Mouse (Mus musculus) liver, embryonic 16.5 days (tissue): ENCODE data around the gene Gstm5. TPM values are rescaled to one million over a fixed set of nuclear protein-coding genes. Genes with fewer than 3 reads are reported as not detected.

Experiments used
- ATAC-seq: fragments of 200-750 bp; cut with Nextera tagmentation; 2 replicates; pipeline ENCODE4 v1.8.0; 2017; ENCODE audit warnings: low read depth, mild to moderate bottlenecking, moderate number of reproducible peaks, moderate library complexity
- H3K27ac ChIP-seq: fragments of 300-500 bp; sonication (generic); 2 replicates; pipeline ENCODE4 v1.5.1; 2014; ENCODE audit warnings: mild to moderate bottlenecking, low read length
- H3K27me3 ChIP-seq: fragments of 300-500 bp; sonication (generic); 2 replicates; pipeline ENCODE4 v1.6.1; 2014; ENCODE audit warnings: low read depth, low read length, mixed read lengths; ENCODE audit not compliant: control insufficient read depth, insufficient read depth
- H3K36me3 ChIP-seq: fragments of 300-500 bp; sonication (generic); 2 replicates; pipeline ENCODE4 v1.6.1; 2014; ENCODE audit warnings: mild to moderate bottlenecking; ENCODE audit not compliant: control insufficient read depth, insufficient read depth
- H3K4me1 ChIP-seq: fragments of 300-500 bp; sonication (generic); 2 replicates; pipeline ENCODE4 v1.6.1; 2014; ENCODE audit warnings: low read depth, low read length, mixed read lengths; ENCODE audit not compliant: control insufficient read depth
- H3K4me2 ChIP-seq: fragments of 300-500 bp; sonication (generic); 2 replicates; pipeline ENCODE4 v1.6.1; 2014; ENCODE audit warnings: low read depth, low read length, mixed read lengths
- H3K4me3 ChIP-seq: fragments of 300-500 bp; sonication (generic); 2 replicates; pipeline ENCODE4 v1.5.1; 2014; ENCODE audit warnings: low read depth, mild to moderate bottlenecking, low read length
- H3K9ac ChIP-seq: fragments of 300-500 bp; sonication (generic); 2 replicates; pipeline ENCODE4 v1.6.1; 2014; ENCODE audit warnings: low read depth, low read length
- H3K9me3 ChIP-seq: fragments of 300-500 bp; sonication (generic); replicated peaks from 2 replicates; pipeline ENCODE4 v1.6.1; 2016; ENCODE audit warnings: low read length; ENCODE audit not compliant: control insufficient read depth
- WGBS: fragments of 180-500 bp; shearing (Covaris S2); extraction: QIAGEN DNeasy Blood & Tissue Kit; methylation state at CpG from one replicate; pipeline ENCODE4 v1.1.7; 2014; ENCODE audit not compliant: insufficient replicate concordance; 5-methylcytosine and 5-hydroxymethylcytosine counted together
- polyA plus RNA-seq: library from polyadenylated mRNA; unstranded; fragments of >200 nt; fragmentation: Nextera tagmentation; extraction: Ambion mirVana; gene quantifications from 2 replicates; pipeline ENCODE4 v1.2.1, GENCODE M21; 2015

Gstm5 gene
- polyA plus RNA-seq, 1 experiment from 2014 or later: 170 TPM

GRCm38 (mm10) chr3:107917783-107918408, 22.3 kb downstream of the Gstm5 start:
- ATAC-seq: no peak
- Histone ChIP-seq H3K36me3 (no peaks in the 10 kb centered on the region), H3K4me3 (no peak overlapping the region), H3K9me3 (no peaks in the 10 kb centered on the region), H3K27ac (no peak overlapping the region), H3K9ac (no peak overlapping the region), H3K4me1 (no peaks in the 10 kb centered on the region), H3K4me2 (no peak overlapping the region), H3K27me3 (no peaks in the 10 kb centered on the region; the same call in 1 of the 2 replicates)
- WGBS: 47% methylated on average over 7 of the region's 7 CpGs

GRCm38 (mm10) chr3:107920348-107920747, 24.7 kb downstream of the Gstm5 start:
- no peak overlapping the region for H3K4me2 ChIP-seq
- no peak overlapping the region for H3K4me3 ChIP-seq
- 74% methylated on average over 5 of the region's 5 CpGs for WGBS
- H3K27ac ChIP-seq: no peak overlapping the region
- H3K27me3 ChIP-seq: no peaks in the 10 kb centered on the region; the same call in 1 of the 2 replicates
- H3K9me3 ChIP-seq: no peaks in the 10 kb centered on the region
- H3K36me3 ChIP-seq: no peaks in the 10 kb centered on the region
- ATAC-seq: no peak
- H3K9ac ChIP-seq: no peak overlapping the region
- H3K4me1 ChIP-seq: no peaks in the 10 kb centered on the region

GRCm38 (mm10) chr3:107925335-107925734, 29.7 kb downstream of the Gstm5 start:
- H3K9ac ChIP-seq: no peak overlapping the region
- ATAC-seq: no peak
- H3K9me3 ChIP-seq: no peaks in the 10 kb centered on the region
- 64% methylated on average over 3 of the region's 3 CpGs for WGBS
- H3K27me3 ChIP-seq: no peaks in the 10 kb centered on the region
- no peak overlapping the region for H3K4me2 ChIP-seq
- H3K4me1 ChIP-seq: no peaks in the 10 kb centered on the region
- no peaks in the 10 kb centered on the region for H3K36me3 ChIP-seq
- H3K4me3 ChIP-seq: no peak overlapping the region
- no peak overlapping the region for H3K27ac ChIP-seq

GRCm38 (mm10) chr3:107927841-107928240, 32.2 kb downstream of the Gstm5 start:
- no peak overlapping the region for H3K9ac ChIP-seq
- no peaks in the 10 kb centered on the region for H3K27me3 ChIP-seq
- H3K27ac ChIP-seq: no peak overlapping the region
- no peak for ATAC-seq
- H3K36me3 ChIP-seq: no peaks in the 10 kb centered on the region
- 73% methylated on average over 3 of the region's 3 CpGs for WGBS
- H3K9me3 ChIP-seq: no peaks in the 10 kb centered on the region
- H3K4me1 ChIP-seq: no peaks in the 10 kb centered on the region; the same call in 1 of the 2 replicates
- no peak overlapping the region for H3K4me3 ChIP-seq
- no peak overlapping the region for H3K4me2 ChIP-seq

GRCm38 (mm10) chr3:107928691-107929090, 33.1 kb downstream of the Gstm5 start:
- Histone ChIP-seq H3K9ac (no peak overlapping the region), H3K27ac (no peak overlapping the region), H3K36me3 (no peaks in the 10 kb centered on the region), H3K9me3 (no peaks in the 10 kb centered on the region), H3K4me2 (no peak overlapping the region), H3K4me1 (no peaks in the 10 kb centered on the region; the same call in 1 of the 2 replicates), H3K4me3 (no peak overlapping the region), H3K27me3 (no peaks in the 10 kb centered on the region)
- ATAC-seq: no peak
- WGBS: 72% methylated on average over 11 of the region's 11 CpGs

GRCm38 (mm10) chr3:107929243-107929642, 33.6 kb downstream of the Gstm5 start:
- no peak overlapping the region for H3K4me3 ChIP-seq
- H3K4me1 ChIP-seq: no peaks in the 10 kb centered on the region; the same call in 1 of the 2 replicates
- no peaks in the 10 kb centered on the region for H3K36me3 ChIP-seq
- WGBS: 66% methylated on average over 4 of the region's 4 CpGs
- H3K4me2 ChIP-seq: no peak overlapping the region
- no peaks in the 10 kb centered on the region for H3K9me3 ChIP-seq
- no peaks in the 10 kb centered on the region for H3K27me3 ChIP-seq
- no peak overlapping the region for H3K27ac ChIP-seq
- no peak for ATAC-seq
- no peak overlapping the region for H3K9ac ChIP-seq

- Histone ChIP-seq H3K36me3 (no peaks in the 10 kb centered on the region), H3K4me2 (no peak overlapping the region), H3K4me3 (no peak overlapping the region), H3K9me3 (no peaks in the 10 kb centered on the region), H3K4me1 (no peaks in the 10 kb centered on the region; the same call in 1 of the 2 replicates), H3K9ac (no peak overlapping the region), H3K27me3 (no peaks in the 10 kb centered on the region), H3K27ac (no peak overlapping the region)
- no peak for ATAC-seq
- 64% methylated on average over 4 of the region's 4 CpGs for WGBS
Observed at GRCm38 (mm10) chr3:107929731-107930130, 34.1 kb downstream of the Gstm5 start.

GRCm38 (mm10) chr3:107931134-107931533, 35.5 kb downstream of the Gstm5 start:
- Histone ChIP-seq H3K4me1 (no peaks in the 10 kb centered on the region; the same call in 1 of the 2 replicates), H3K27ac (peak overlapping the region; percentile 59; the same call in 1 of the 2 replicates), H3K36me3 (no peaks in the 10 kb centered on the region), H3K27me3 (no peaks in the 10 kb centered on the region), H3K4me2 (peak overlapping the region; percentile 51), H3K9me3 (no peaks in the 10 kb centered on the region), H3K9ac (peak overlapping the region; percentile 17; the same call in 1 of the 2 replicates), H3K4me3 (peak overlapping the region; percentile 44)
- ATAC-seq: no peak
- 31% methylated on average over 2 of the region's 2 CpGs for WGBS

- H3K27ac ChIP-seq: peak within 1 kb of the TSS; percentile 59; the same call in 1 of the 2 replicates
- ATAC-seq: peak; percentile 94
- no peaks in the 10 kb centered on the region for H3K9me3 ChIP-seq
- H3K4me3 ChIP-seq: peak within 1 kb of the TSS; percentile 44
- H3K9ac ChIP-seq: peak within 1 kb of the TSS; percentile 17; the same call in 1 of the 2 replicates
- no peaks in the 10 kb centered on the region; the same call in 1 of the 2 replicates for H3K4me1 ChIP-seq
- peak within 1 kb of the TSS; percentile 51 for H3K4me2 ChIP-seq
- no peaks in the 10 kb centered on the region for H3K27me3 ChIP-seq
- no peaks in the 10 kb centered on the region for H3K36me3 ChIP-seq
- 7% methylated on average over 10 of the region's 10 CpGs for WGBS
Observed at GRCm38 (mm10) chr3:107931670-107932069, 36.0 kb downstream of the Gstm5 start, which contains the start of gene Gstm7. Gene Gstm7, minus strand, starts transcription at chr3:107931817.
